Mouse (Mus musculus) thymus, adult 2 months (tissue): ENCODE data around the gene Vtcn1.

Experiments
- CTCF ChIP-seq: fragments of 200-500 bp; IDR thresholded peaks from 2 replicates; pipeline ENCODE4 v1.5.1; 2012; ENCODE audit warnings: mild to moderate bottlenecking, control low read depth, low read length, moderate library complexity, borderline replicate concordance; ENCODE audit not compliant: control insufficient read depth, poor library complexity, insufficient read depth; ENCODE audit errors: extremely low read depth
- POLR2A ChIP-seq: fragments of 200-500 bp; IDR thresholded peaks from 2 replicates; pipeline ENCODE4 v1.6.1; 2012; ENCODE audit warnings: mild to moderate bottlenecking, low read length, control low read depth, moderate library complexity; ENCODE audit not compliant: control insufficient read depth, poor library complexity, insufficient read depth; ENCODE audit errors: extremely low read depth

DNA sequence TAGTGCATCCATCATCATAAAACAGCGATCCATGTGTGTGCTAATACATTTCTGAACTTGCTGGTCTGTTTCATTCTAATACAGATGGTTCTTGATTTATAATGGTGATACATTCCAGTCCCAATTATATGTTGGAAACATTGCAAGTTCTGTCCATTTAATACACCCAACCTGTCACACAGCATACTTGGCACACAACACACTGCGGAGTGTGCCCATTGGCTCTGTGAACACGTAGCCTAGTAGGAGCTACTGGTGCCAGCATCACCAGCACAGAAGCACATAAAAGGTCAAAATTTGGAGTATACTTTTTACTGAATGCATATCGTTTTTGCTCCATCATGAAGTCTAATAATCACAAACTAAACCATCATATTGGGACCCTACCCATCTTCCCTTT, 51.8 kb downstream of the Vtcn1 start:
- TF ChIP-seq CTCF (no peak), POLR2A (no peak)
